Mouse (Mus musculus) heart, postnatal 0 days (tissue): ENCODE results near the gene Rnf126. TPM values are rescaled to one million over a fixed set of nuclear protein-coding genes. Genes with fewer than 3 reads are reported as not detected.
A peak's percentile ranks its signal among the peaks of the same experiment; 100 is the strongest.

Experiments used
- ATAC-seq: fragments of 200-750 bp; cut with Nextera tagmentation; 2 replicates; pipeline ENCODE4 v1.8.0; 2017; ENCODE audit warnings: low read depth, moderate number of reproducible peaks, moderate library complexity; ENCODE audit not compliant: insufficient read depth
- DNase-seq: peaks from one replicate; pipeline ENCODE4 v3.0.0-alpha.2; 2016; ENCODE audit warnings: low spot score
- H3K27ac ChIP-seq: fragments of 300-500 bp; sonication (generic); 2 replicates; pipeline ENCODE4 v1.5.1; 2014; ENCODE audit warnings: low read depth, mild to moderate bottlenecking
- H3K27me3 ChIP-seq: fragments of 300-500 bp; sonication (generic); 2 replicates; pipeline ENCODE4 v1.6.1; 2014; ENCODE audit warnings: low read length, mixed read lengths; ENCODE audit not compliant: control insufficient read depth, insufficient read depth
- H3K36me3 ChIP-seq: fragments of 300-500 bp; sonication (generic); replicated peaks from 2 replicates; pipeline ENCODE4 v1.6.1; 2014; ENCODE audit warnings: low read length, mixed read lengths; ENCODE audit not compliant: control insufficient read depth, insufficient read depth
- H3K4me1 ChIP-seq: fragments of 300-500 bp; sonication (generic); 2 replicates; pipeline ENCODE4 v1.6.1; 2014; ENCODE audit warnings: antibody characterized with exemption; ENCODE audit not compliant: control insufficient read depth, insufficient read depth
- H3K4me2 ChIP-seq: fragments of 300-500 bp; sonication (generic); 2 replicates; pipeline ENCODE4 v1.6.1; 2014; ENCODE audit warnings: low read depth, mild to moderate bottlenecking, low read length, moderate library complexity
- H3K4me3 ChIP-seq: fragments of 300-500 bp; sonication (generic); 2 replicates; pipeline ENCODE4 v1.5.1; 2014; ENCODE audit warnings: low read depth, low read length
- H3K9ac ChIP-seq: fragments of 300-500 bp; sonication (generic); replicated peaks from 2 replicates; pipeline ENCODE4 v1.6.1; 2014; ENCODE audit warnings: low read depth, low read length, mixed read lengths
- H3K9me3 ChIP-seq: fragments of 300-500 bp; sonication (generic); replicated peaks from 2 replicates; pipeline ENCODE4 v1.6.1; 2016; ENCODE audit warnings: low read length; ENCODE audit not compliant: control insufficient read depth
- CTCF ChIP-seq: IDR thresholded peaks from 2 replicates; pipeline ENCODE4 v1.5.1; 2016; ENCODE audit warnings: antibody characterized with exemption, control low read depth, low read depth
- EP300 ChIP-seq: IDR thresholded peaks from 2 replicates; pipeline ENCODE4 v1.6.1; 2016; ENCODE audit warnings: antibody characterized with exemption, low read depth
- WGBS: fragments of 180-500 bp; shearing (Covaris S2); extraction: QIAGEN DNeasy Blood & Tissue Kit; methylation state at CpG from one replicate; pipeline ENCODE4 v1.1.7; 2014; 5-methylcytosine and 5-hydroxymethylcytosine counted together
- polyA plus RNA-seq: library from polyadenylated mRNA; unstranded; fragments of >200 nt; fragmentation: Nextera tagmentation; extraction: Ambion mirVana; gene quantifications from 2 replicates; pipeline ENCODE4 v1.2.1, GENCODE M21; 2015
- total RNA-seq: library from RNA; depleted of rRNA; stranded (reverse); fragments of >200 nt; gene quantifications from 2 replicates; pipeline ENCODE4 v1.2.3, GENCODE M21; 2014; ENCODE audit warnings: low replicate concordance

Gene Rnf126
- total and polyA plus RNA-seq, 2 experiments from 2014 or later, result 37.6 to 38.6 TPM

- Histone ChIP-seq H3K4me2 (no peak overlapping the region), H3K4me1 (peaks cover 24% of the 10 kb centered on the region; the same call in 1 of the 2 replicates), H3K36me3 (no peaks in the 10 kb centered on the region), H3K9me3 (no peaks in the 10 kb centered on the region), H3K4me3 (no peak overlapping the region), H3K27ac (no peak overlapping the region), H3K9ac (no peak overlapping the region), H3K27me3 (peaks cover 36% of the 10 kb centered on the region)
- no peak for ATAC-seq
- TF ChIP-seq CTCF, result no peak
- no peak for TF ChIP-seq EP300
- DNase-seq, result no peak
- WGBS, result 46% methylated on average over 5 of the region's 5 CpGs
Measured at GRCm38 (mm10) chr10:79721089-79721488, 45.7 kb downstream of the Rnf126 start.

GRCm38 (mm10) chr10:79717640-79718357, 49.0 kb downstream of the Rnf126 start:
- Histone ChIP-seq H3K36me3 (no peaks in the 10 kb centered on the region), H3K4me1 (peaks cover 13% of the 10 kb centered on the region; the same call in 1 of the 2 replicates), H3K4me3 (peak overlapping the region; percentile 69; the same call in 1 of the 2 replicates), H3K4me2 (peak overlapping the region; percentile 95), H3K9me3 (no peaks in the 10 kb centered on the region), H3K27me3 (peaks cover 52% of the 10 kb centered on the region), H3K27ac (no peak overlapping the region), H3K9ac (no peak overlapping the region)
- DNase-seq (peak; percentile 56), ATAC-seq (peak; percentile 25; the same call in 1 of the 2 replicates)
- WGBS, result 5% methylated on average over 43 of the region's 43 CpGs
- TF ChIP-seq CTCF (no peak), EP300 (no peak)

GRCm38 (mm10) chr10:79716988-79717355, 49.8 kb downstream of the Rnf126 start:
- Histone ChIP-seq H3K27me3 (peaks cover 52% of the 10 kb centered on the region), H3K4me3 (peak overlapping the region; percentile 69), H3K4me1 (peaks cover 13% of the 10 kb centered on the region; the same call in 1 of the 2 replicates), H3K27ac (no peak overlapping the region), H3K4me2 (peak overlapping the region; percentile 95), H3K9ac (no peak overlapping the region), H3K9me3 (no peaks in the 10 kb centered on the region), H3K36me3 (peaks cover 2% of the 10 kb centered on the region; the same call in 1 of the 2 replicates)
- under 1% methylated on average over 41 of the region's 44 CpGs for WGBS
- ATAC-seq (no peak), DNase-seq (no peak)
- TF ChIP-seq CTCF, result no peak
- TF ChIP-seq EP300, result no peak

- no peak within 1 kb of the TSS for H3K9ac ChIP-seq
- peak within 1 kb of the TSS; percentile 95 for H3K4me2 ChIP-seq
- peak within 1 kb of the TSS; percentile 69 for H3K4me3 ChIP-seq
- H3K4me1 ChIP-seq, result peaks cover 13% of the 10 kb centered on the region; the same call in 1 of the 2 replicates
- ATAC-seq (peak; percentile 15; the same call in 1 of the 2 replicates), DNase-seq (no peak)
- H3K36me3 ChIP-seq, result peaks cover 7% of the 10 kb centered on the region
- H3K27ac ChIP-seq, result no peak within 1 kb of the TSS
- H3K9me3 ChIP-seq, result no peaks in the 10 kb centered on the region
- peaks cover 52% of the 10 kb centered on the region for H3K27me3 ChIP-seq
- TF ChIP-seq CTCF (no peak), EP300 (no peak)
- WGBS, result 1% methylated on average over 36 of the region's 91 CpGs
Measured at GRCm38 (mm10) chr10:79716254-79716987, 50.3 kb downstream of the Rnf126 start, which contains the start of gene Hcn2. Hcn2 (plus strand) TSS chr10:79716634.

- H3K27ac ChIP-seq, result no peak overlapping the region
- DNase-seq (no peak), ATAC-seq (no peak)
- H3K4me1 ChIP-seq, result peaks cover 14% of the 10 kb centered on the region
- TF ChIP-seq CTCF, result no peak
- TF ChIP-seq EP300, result no peak
- H3K9ac ChIP-seq, result no peak overlapping the region
- H3K36me3 ChIP-seq, result peaks cover 21% of the 10 kb centered on the region
- H3K4me3 ChIP-seq, result no peak overlapping the region
- WGBS, result 54% methylated on average over 4 of the region's 4 CpGs
- H3K4me2 ChIP-seq, result no peak overlapping the region
- H3K27me3 ChIP-seq, result peaks cover 48% of the 10 kb centered on the region
- H3K9me3 ChIP-seq, result no peaks in the 10 kb centered on the region
Measured at GRCm38 (mm10) chr10:79714996-79715395, 51.8 kb downstream of the Rnf126 start.
